Mouse (Mus musculus): ENCODE data around the gene Cpne9. TPM values are rescaled to one million over a fixed set of nuclear protein-coding genes. Genes with fewer than 3 reads are reported as not detected.

The Cpne9 gene
- polyA plus RNA-seq, 1 experiment from 2014 or later: 0.07 TPM

DNA sequence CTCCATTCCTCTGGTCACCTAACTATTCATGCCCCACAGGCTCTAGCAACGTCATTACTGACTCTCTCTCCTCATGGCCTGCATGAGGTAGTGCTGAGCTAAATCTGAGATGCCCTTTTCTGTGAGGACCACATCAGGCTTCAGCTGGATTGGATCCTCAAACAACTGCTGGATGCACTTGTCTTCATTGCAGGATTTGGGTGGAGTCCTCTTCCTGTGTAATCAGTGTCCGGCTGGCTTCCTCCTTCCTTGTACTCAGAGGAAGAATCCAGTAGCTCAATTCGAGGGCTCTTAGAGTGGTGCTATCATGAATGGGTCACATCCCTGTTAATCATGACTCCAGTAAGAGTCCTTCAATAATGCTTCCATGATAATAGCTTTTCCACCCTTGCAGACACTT lies 71.6 kb downstream of the Cpne9 start:
- Histone ChIP-seq H3K27ac (replicated peaks in 1 of 2; ENCODE audit: control insufficient read depth in 1 of 2, insufficient read depth in 1 of 2, low read depth in 2 of 2, low read length in 2 of 2) (no peak overlapping the region), H3K4me1 (ENCODE audit: control insufficient read depth in 2 of 2, insufficient read depth in 2 of 2, low read length in 2 of 2) (no peaks in the 10 kb centered on the region; a peak in 1 of 4 replicates), H3K9ac (ENCODE audit: low read length) (no peak overlapping the region), H3K27me3 (ENCODE audit: control insufficient read depth, insufficient read depth, low read length) (no peaks in the 10 kb centered on the region), H3K36me3 (ENCODE audit: control insufficient read depth, insufficient read depth, low read length) (no peaks in the 10 kb centered on the region), H3K4me2 (ENCODE audit: low read length) (no peak overlapping the region), H3K4me3 (ENCODE audit: control insufficient read depth in 1 of 2, insufficient read depth in 1 of 2, low read depth in 1 of 2, low read length in 2 of 2) (no peak overlapping the region), H3K9me3 (ENCODE audit: control insufficient read depth, low read length) (no peaks in the 10 kb centered on the region)
- WGBS: 61% methylated on average over 3 of the region's 3 CpGs
- ATAC-seq (ENCODE audit: insufficient number of reproducible peaks, insufficient read depth, low FRiP score, low read depth): no peak

Other genes starting within 250 kb of the Cpne9 start
- 30.9 and 31.1 TPM in 2 replicates for gene Thumpd3, start 236.1 kb upstream of the Cpne9 start, polyA plus RNA-seq (2014; fragmentation: Nextera tagmentation; extraction: Ambion mirVana)
- gene Setd5, start 204.9 kb upstream of the Cpne9 start, polyA plus RNA-seq (2014; fragmentation: Nextera tagmentation; extraction: Ambion mirVana): 57.0 and 59.1 TPM in 2 replicates
- gene Lhfpl4, start 86.9 kb upstream of the Cpne9 start, polyA plus RNA-seq (2014; fragmentation: Nextera tagmentation; extraction: Ambion mirVana): 0.22 and 0.61 TPM in 2 replicates
- 25.3 and 26.7 TPM in 2 replicates for gene Mtmr14, start 44.5 kb upstream of the Cpne9 start, polyA plus RNA-seq (2014; fragmentation: Nextera tagmentation; extraction: Ambion mirVana)
- 11.7 and 11.8 TPM in 2 replicates for gene Brpf1, start 24.8 kb downstream of the Cpne9 start, polyA plus RNA-seq (2014; fragmentation: Nextera tagmentation; extraction: Ambion mirVana)
- 10.1 and 10.3 TPM in 2 replicates for gene Ogg1, start 44.7 kb downstream of the Cpne9 start, polyA plus RNA-seq (2014; fragmentation: Nextera tagmentation; extraction: Ambion mirVana)
- gene Camk1, start 61.7 kb downstream of the Cpne9 start, polyA plus RNA-seq (2014; fragmentation: Nextera tagmentation; extraction: Ambion mirVana): 131 and 134 TPM in 2 replicates
- 38.6 and 42.2 TPM in 2 replicates for gene Tada3, start 95.6 kb downstream of the Cpne9 start, polyA plus RNA-seq (2014; fragmentation: Nextera tagmentation; extraction: Ambion mirVana)
- gene Arpc4, start 95.8 kb downstream of the Cpne9 start, polyA plus RNA-seq (2014; fragmentation: Nextera tagmentation; extraction: Ambion mirVana): 145 and 155 TPM in 2 replicates
- 1.0 and 1.4 TPM in 2 replicates for gene Ttll3, start 107.0 kb downstream of the Cpne9 start, polyA plus RNA-seq (2014; fragmentation: Nextera tagmentation; extraction: Ambion mirVana)
- gene Rpusd3, start 137.0 kb downstream of the Cpne9 start, polyA plus RNA-seq (2014; fragmentation: Nextera tagmentation; extraction: Ambion mirVana): 11.1 and 12.8 TPM in 2 replicates
- not detected in 2 replicates for gene Cidec, start 153.5 kb downstream of the Cpne9 start, polyA plus RNA-seq (2014; fragmentation: Nextera tagmentation; extraction: Ambion mirVana)
- gene Jagn1, start 160.3 kb downstream of the Cpne9 start, polyA plus RNA-seq (2014; fragmentation: Nextera tagmentation; extraction: Ambion mirVana): 54.2 and 57.5 TPM in 2 replicates
- 0.99 and 1.4 TPM in 2 replicates for gene Il17re, start 176.2 kb downstream of the Cpne9 start, polyA plus RNA-seq (2014; fragmentation: Nextera tagmentation; extraction: Ambion mirVana)
- 5.6 and 9.5 TPM in 2 replicates for gene Il17rc, start 189.1 kb downstream of the Cpne9 start, polyA plus RNA-seq (2014; fragmentation: Nextera tagmentation; extraction: Ambion mirVana)
- gene Creld1, start 201.0 kb downstream of the Cpne9 start, polyA plus RNA-seq (2014; fragmentation: Nextera tagmentation; extraction: Ambion mirVana): 30.7 and 32.6 TPM in 2 replicates
- gene Prrt3, start 219.6 kb downstream of the Cpne9 start, polyA plus RNA-seq (2014; fragmentation: Nextera tagmentation; extraction: Ambion mirVana): 0.13 and 0.27 TPM in 2 replicates
- gene Emc3, start 249.3 kb downstream of the Cpne9 start, polyA plus RNA-seq (2014; fragmentation: Nextera tagmentation; extraction: Ambion mirVana): 84.6 and 89.2 TPM in 2 replicates
- gene Fancd2, start 249.4 kb downstream of the Cpne9 start, polyA plus RNA-seq (2014; fragmentation: Nextera tagmentation; extraction: Ambion mirVana): 10.1 and 10.6 TPM in 2 replicates